Mouse (Mus musculus) MEL-GATA-1-ER (cell line): ENCODE data around the gene Cdk6.
"Not testable (repeated sequence)": the region's sequence is repeated elsewhere in the genome, so short reads cannot be mapped to it uniquely, and the experiment has no call there.

Experiments
- DNase-seq: peaks from one replicate; pipeline ENCODE4 v3.0.0-alpha.2; 2012; ENCODE audit warnings: low read depth; ENCODE audit errors: extremely low read depth

The Cdk6 gene

GRCm38 (mm10) chr5:3420832-3421228 is 79.5 kb downstream of the Cdk6 start:
- DNase-seq, result no peak

- DNase-seq, result not testable (repeated sequence)
These were observed 91.9 kb downstream of the Cdk6 start for GRCm38 (mm10) chr5:3433131-3433700.

DNA sequence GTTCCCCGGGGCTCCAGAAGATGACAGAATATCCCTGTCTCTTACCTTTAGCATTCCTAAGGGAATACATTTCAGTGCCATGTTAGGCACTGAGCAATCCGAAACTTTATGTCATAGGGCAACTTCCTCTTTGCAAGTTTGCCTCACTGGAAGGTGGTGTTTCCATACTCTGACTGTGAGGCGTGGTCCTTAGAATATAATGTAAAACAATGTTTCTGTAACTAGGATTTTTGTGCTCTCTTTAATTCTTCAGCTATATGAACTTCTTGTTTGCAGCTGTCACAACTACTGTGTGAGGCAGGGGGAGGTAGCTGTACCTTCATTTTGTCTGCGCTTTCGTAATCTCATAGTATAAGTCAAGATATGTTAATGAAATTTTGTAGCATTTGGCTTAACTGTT is 92.8 kb downstream of the Cdk6 start:
- not testable (repeated sequence) for DNase-seq

DNA sequence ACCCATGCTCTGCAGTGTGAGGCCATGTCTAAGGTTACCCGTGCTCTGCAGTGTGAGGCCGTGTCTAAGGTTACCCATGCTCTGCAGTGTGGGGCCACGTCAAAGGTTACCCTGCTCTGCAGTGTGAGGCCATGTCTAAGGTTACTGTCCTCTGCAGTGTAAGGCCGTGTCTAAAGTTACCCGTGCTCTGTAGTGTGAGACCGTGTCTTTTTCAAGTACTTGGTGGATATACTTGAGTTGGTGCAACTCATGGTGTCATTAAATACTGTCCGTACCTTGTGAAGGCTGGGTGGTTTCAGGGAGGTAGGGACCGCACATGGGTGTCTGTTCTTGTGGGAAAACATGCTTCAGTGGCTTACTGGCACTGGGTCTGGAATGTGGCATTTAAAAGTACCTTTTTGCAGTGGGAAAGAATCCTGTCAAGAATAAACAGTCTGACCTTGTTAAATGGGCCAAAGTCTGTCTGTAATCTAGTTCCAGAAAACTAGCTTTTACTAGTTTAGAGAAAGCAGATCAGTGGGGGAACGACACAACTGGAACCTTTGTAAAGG is 97.2 kb downstream of the Cdk6 start:
- DNase-seq, result not testable (repeated sequence)

- not testable (repeated sequence) for DNase-seq
These were observed 98.1 kb downstream of the Cdk6 start for GRCm38 (mm10) chr5:3439386-3439785.

GRCm38 (mm10) chr5:3442524-3442923 is 101.2 kb downstream of the Cdk6 start:
- not testable (repeated sequence) for DNase-seq

- not testable (repeated sequence) for DNase-seq
These were observed 109.9 kb downstream of the Cdk6 start for GRCm38 (mm10) chr5:3451233-3451632.

DNA sequence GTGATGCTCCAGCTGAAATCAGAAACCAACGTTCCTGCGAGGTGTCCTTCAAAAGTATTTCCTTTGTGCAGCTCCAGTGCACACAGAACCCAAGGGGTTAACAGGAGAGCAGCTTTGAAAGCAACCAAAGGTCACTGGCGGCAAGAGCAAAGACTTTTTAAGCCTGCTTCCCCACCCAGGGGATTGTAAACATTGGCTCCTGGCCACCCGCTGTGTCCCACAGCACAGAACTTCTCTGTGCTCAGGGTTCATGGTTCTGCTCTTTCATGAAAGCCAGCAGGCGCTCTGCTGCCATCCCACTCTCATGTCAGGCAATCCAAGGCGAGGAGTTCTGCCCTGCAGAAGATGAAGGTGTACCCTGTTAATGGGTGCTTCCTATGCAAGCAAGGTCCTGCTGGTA is 112.7 kb downstream of the Cdk6 start:
- not testable (repeated sequence) for DNase-seq

- DNase-seq, result no peak
These were observed 119.6 kb downstream of the Cdk6 start for GRCm38 (mm10) chr5:3460907-3461306.

- no peak for DNase-seq
These were observed 120.1 kb downstream of the Cdk6 start for GRCm38 (mm10) chr5:3461401-3461800.

DNA sequence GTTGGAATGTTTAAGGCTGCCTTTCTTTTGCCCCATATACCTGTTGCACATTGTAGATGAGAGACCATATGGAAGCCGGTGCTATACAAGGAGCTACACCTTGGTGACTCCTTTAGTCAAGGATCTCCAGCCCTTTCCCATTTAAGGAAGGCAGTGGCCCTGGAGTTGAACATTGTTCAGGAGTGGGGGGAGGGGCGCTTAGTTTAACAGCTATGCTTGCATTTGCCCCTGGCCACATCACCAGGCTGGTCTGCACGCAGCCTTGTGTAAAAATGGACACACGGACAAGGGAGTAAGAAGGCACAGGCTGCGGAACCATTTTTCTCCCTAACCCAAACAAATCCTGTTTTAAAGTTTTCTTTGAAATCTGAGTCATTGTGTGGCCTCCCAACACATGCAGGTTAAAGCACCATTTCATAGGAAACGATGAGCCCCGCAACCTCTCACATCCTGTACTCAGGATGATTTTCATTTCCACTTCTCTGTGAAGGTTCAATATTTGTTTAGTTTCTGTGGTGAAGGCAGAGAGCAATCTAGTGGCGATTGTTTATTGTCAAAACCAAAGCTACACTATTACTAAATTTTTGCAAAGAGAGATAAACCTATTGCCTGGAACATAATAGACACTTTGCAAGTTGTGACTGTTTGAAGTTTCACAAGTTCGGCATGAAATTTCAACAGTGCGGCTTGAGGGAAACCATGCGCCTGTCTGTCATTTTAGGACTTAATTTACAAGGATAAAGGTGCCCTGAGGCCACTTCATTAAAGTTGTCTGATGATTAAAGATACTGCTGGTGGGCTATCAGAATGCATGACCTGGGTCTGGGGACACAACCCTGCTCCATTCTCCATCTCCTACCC is 121.8 kb downstream of the Cdk6 start:
- DNase-seq, result no peak

- DNase-seq, result no peak
These were observed 122.5 kb downstream of the Cdk6 start for GRCm38 (mm10) chr5:3463758-3464157.

- DNase-seq, result no peak
These were observed 125.0 kb downstream of the Cdk6 start for GRCm38 (mm10) chr5:3466069-3466877.

- no peak for DNase-seq
These were observed 129.6 kb downstream of the Cdk6 start for GRCm38 (mm10) chr5:3470866-3471265.

DNA sequence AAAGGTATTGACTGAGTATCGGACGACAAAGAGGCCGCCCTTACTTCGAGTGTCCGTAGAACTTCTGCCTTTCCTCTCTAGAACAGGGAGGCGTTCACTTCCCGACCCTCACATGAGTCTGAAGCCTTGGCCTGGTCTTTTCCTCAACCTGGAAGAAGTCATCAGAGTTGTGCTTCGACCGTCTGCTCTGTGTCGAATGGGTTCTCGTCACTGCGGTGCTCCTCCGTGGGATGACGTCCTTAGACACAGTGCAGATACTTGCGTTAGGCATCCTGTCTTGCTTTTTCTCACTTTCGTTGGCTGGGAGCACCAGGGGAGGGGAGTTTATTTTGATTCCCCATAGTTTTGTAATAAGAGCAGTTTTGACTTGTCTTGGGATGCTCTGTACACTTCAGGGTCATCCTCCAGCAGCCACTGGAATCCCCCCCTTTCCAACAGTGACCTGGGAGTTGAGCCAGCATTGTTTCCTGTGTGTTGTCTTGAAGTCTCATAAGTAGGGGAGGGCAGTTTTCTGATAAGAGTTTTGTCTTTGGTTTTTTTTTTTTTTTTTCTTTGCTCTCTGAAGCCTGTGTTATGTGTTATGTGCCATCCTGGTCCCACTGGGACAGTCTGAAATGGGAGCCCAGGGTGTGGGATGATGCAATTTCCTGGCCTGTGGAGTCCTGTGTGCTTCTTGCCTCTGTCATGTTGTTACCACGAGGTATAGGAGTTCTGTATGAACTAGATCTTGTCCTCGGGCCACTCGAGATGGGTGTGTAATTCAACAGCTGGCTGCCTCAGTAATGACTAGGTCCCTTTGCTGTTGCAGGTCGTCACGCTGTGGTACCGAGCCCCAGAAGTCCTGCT is 131.2 kb downstream of the Cdk6 start:
- DNase-seq, result no peak

GRCm38 (mm10) chr5:3477711-3478110 is 136.4 kb downstream of the Cdk6 start:
- DNase-seq, result no peak

DNA sequence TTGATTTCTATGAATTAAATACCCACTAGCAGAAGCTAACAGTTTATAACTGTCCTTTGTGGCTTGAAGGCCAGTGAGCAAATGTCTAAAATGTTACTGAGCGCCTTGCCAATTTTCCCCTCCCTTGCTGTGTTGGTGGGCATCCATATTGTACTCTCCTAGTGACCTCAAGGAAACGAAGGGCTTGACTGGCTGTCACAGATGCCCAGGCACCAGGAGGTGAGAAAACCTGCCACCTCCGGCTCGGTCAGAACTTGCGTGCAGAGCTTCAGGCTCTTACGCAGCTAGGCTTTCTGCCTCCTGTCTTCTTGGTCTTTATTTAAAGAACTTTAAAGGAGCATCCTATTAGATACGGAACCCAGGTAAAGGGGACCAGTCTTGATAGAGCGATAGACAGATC is 136.9 kb downstream of the Cdk6 start:
- DNase-seq, result no peak

GRCm38 (mm10) chr5:3479016-3479795 is 137.9 kb downstream of the Cdk6 start:
- no peak for DNase-seq

DNA sequence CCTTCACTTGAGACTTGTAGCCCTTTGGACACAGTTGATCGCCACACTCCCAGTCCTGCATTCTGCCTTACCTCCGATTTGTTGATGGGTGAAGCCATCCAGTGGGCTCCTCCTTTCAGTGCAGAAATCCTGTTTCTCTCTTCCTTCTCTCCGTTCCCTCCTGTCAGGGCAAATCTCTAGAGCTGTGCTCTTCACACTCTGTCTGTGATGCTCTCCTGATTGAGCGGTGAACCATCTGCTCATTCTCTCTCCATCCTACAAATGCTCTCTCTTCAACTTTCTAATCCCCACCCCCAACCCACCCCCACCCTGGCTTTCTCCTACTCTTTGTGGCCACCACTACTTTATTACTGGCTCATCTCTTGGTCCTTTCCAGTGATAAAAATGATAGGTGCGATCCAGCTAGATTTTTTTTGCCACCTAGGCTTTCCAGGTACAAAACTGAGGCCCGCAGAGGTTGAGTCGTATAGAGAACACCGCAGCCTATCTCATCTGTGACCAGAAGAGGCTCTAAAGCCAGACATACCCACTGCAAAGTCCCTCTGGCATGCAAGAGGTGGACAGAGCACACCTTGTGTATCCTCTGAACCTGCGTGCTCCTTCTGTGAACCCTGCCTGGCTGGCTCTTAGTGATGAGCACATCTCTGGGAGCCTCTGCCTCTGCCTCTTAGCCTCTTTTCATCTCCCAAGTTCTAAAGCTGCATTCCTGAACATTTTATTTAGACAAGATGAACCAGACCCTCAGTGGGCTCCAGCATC is 139.5 kb downstream of the Cdk6 start:
- no peak for DNase-seq
